In the genomic region with DNA sequence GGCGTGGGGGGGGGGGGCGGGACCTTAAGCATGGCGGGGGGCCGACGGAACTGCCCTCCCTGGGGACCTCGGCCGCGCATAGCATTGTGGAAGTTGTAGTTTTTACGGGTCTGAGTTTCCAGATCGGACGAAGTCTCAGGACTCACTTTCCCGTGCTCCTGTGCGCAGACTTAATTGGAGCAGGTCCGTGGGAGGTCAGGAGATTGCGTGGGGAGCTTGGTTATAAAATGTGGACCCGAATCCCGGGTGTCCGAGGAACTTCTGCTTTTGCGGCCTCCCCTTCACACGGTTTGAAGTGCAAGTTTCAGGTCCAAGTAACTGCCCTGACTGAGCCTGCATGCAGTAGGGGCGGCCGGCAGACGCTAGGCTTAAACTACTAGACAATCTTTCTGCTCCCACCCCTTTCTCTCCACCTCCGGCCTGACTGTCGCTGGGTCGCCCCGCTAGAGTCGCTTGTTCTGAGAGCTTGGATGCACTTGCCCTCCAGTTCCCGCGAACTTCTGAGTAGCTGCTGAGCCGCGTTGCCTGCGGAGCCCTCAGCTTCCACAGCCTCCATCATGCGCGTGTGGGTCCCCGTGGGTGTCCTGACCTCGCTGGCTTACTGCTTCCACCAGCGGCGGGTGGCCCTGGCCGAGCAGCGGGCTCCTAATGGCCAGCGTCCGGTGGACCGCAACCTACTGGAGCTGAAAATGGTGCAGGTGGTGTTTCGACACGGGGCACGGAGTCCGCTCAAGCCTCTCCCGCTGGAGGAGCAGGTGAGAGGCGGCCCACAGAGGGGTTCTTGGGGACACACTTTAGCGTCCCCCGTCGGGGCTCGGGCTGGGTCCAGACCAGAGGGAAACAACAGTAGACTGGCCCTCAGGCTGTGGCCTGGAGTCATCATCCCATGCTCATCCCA, we compare ENCODE assay signal across 8 mouse cellular contexts. TPM values are rescaled to one million over a fixed set of nuclear protein-coding genes. Genes with fewer than 3 reads are reported as not detected.
DNase-seq lines count a peak whose midpoint lies in the region; ATAC-seq lines count a peak whose summit lies in the region.

A gene (plus strand): TSS at position 167 of the 898 bp plus-strand sequence.

- H3K9ac ChIP-seq in heart, embryonic 14.5 days (ENCODE audit: low read length): peak within 1 kb of the TSS; percentile 82
- peak within 1 kb of the TSS; percentile 85 for H3K9ac ChIP-seq in liver, embryonic 13.5 days
- peak within 1 kb of the TSS; percentile 87 for H3K9ac ChIP-seq in stomach, embryonic 16.5 days (ENCODE audit: low read length)

- H3K36me3 ChIP-seq in heart, embryonic 14.5 days (ENCODE audit: control insufficient read depth, insufficient read depth, low read length): no peaks in the 10 kb centered on the region
- H3K36me3 ChIP-seq in liver, embryonic 13.5 days: no peaks in the 10 kb centered on the region
- H3K36me3 ChIP-seq in stomach, embryonic 16.5 days (ENCODE audit: control insufficient read depth, insufficient read depth, low read length): no peaks in the 10 kb centered on the region

- WGBS in heart, embryonic 14.5 days: under 1% methylated on average over 54 of the region's 54 CpGs
- under 1% methylated on average over 53 of the region's 54 CpGs for WGBS in liver, embryonic 13.5 days (ENCODE audit: insufficient replicate concordance)
- WGBS in stomach, embryonic 16.5 days: under 1% methylated on average over 53 of the region's 54 CpGs

- H3K4me2 ChIP-seq in heart, embryonic 14.5 days (ENCODE audit: low read length): peak within 1 kb of the TSS; percentile 91
- H3K4me2 ChIP-seq in liver, embryonic 13.5 days: peak within 1 kb of the TSS; percentile 88
- H3K4me2 ChIP-seq in stomach, embryonic 16.5 days (ENCODE audit: low read depth, low read length): peak within 1 kb of the TSS; percentile 79

- peak; percentile 93 for ATAC-seq in heart, embryonic 14.5 days (ENCODE audit: insufficient number of reproducible peaks, insufficient read depth, low FRiP score, low read depth)
- ATAC-seq in liver, embryonic 13.5 days (ENCODE audit: low read depth): peak; percentile 93
- ATAC-seq in stomach, embryonic 16.5 days (ENCODE audit: insufficient read depth, low FRiP score): peak; percentile 94

- peaks cover 10% of the 10 kb centered on the region for H3K4me1 ChIP-seq in brown adipose tissue, adult 24 weeks (ENCODE audit: control insufficient read depth, insufficient read depth, insufficient read length, low read length)
- H3K4me1 ChIP-seq in heart, embryonic 14.5 days (ENCODE audit: control insufficient read depth in 2 of 2, insufficient read depth in 2 of 2, low read length in 2 of 2): peaks cover 2 to 26% of the 10 kb centered on the region in 2 experiments
- H3K4me1 ChIP-seq in liver, embryonic 13.5 days (replicated peaks): peaks cover 25% of the 10 kb centered on the region
- peaks cover 11% of the 10 kb centered on the region for H3K4me1 ChIP-seq in stomach, embryonic 16.5 days (ENCODE audit: control insufficient read depth, insufficient read depth, low read length)

- peak within 1 kb of the TSS; percentile 91 for H3K4me3 ChIP-seq in brown adipose tissue, adult 24 weeks (ENCODE audit: insufficient read depth, low read depth, low read length)
- H3K4me3 ChIP-seq in heart, embryonic 14.5 days (ENCODE audit: control insufficient read depth in 1 of 2, insufficient read depth in 1 of 2, low read depth in 1 of 2, low read length in 2 of 2): peak within 1 kb of the TSS; percentile 83 to 86
- peak within 1 kb of the TSS; percentile 85 for H3K4me3 ChIP-seq in liver, embryonic 13.5 days (replicated peaks)
- H3K4me3 ChIP-seq in stomach, embryonic 16.5 days (replicated peaks; ENCODE audit: low read length): peak within 1 kb of the TSS; percentile 90

- H3K9me3 ChIP-seq in heart, embryonic 14.5 days (ENCODE audit: control insufficient read depth, low read length): no peaks in the 10 kb centered on the region
- no peaks in the 10 kb centered on the region for H3K9me3 ChIP-seq in liver, embryonic 13.5 days (replicated peaks)
- no peaks in the 10 kb centered on the region for H3K9me3 ChIP-seq in stomach, embryonic 16.5 days (replicated peaks; ENCODE audit: control insufficient read depth, low read length)

- DNase-seq in CD4-positive, CD25-positive, alpha-beta regulatory T cell, adult 2 months (ENCODE audit: low read depth, low spot score): peak; percentile 92
- peak; percentile 76 for DNase-seq in fibroblast of lung, adult 2 months (ENCODE audit: low read depth)
- peak; percentile 94 for DNase-seq in kidney, postnatal 14 days
- DNase-seq in liver, embryonic 13.5 days: peak; percentile 84
- peak; percentile 91 for DNase-seq in neural tube, embryonic 10.5 days (ENCODE audit: extremely low spot score, low spot score)

- no peaks in the 10 kb centered on the region for H3K27me3 ChIP-seq in heart, embryonic 14.5 days (ENCODE audit: control insufficient read depth, insufficient read depth, low read length)
- no peaks in the 10 kb centered on the region for H3K27me3 ChIP-seq in liver, embryonic 13.5 days
- H3K27me3 ChIP-seq in stomach, embryonic 16.5 days (ENCODE audit: control insufficient read depth, insufficient read depth, low read length): no peaks in the 10 kb centered on the region

- peak within 1 kb of the TSS; percentile 45 for H3K27ac ChIP-seq in brown adipose tissue, adult 24 weeks (replicated peaks; ENCODE audit: low read depth, low read length)
- peak within 1 kb of the TSS; percentile 77 to 91 for H3K27ac ChIP-seq in heart, embryonic 14.5 days (replicated peaks in 1 of 2; ENCODE audit: control insufficient read depth in 1 of 2, insufficient read depth in 1 of 2, low read depth in 2 of 2, low read length in 2 of 2)
- H3K27ac ChIP-seq in liver, embryonic 13.5 days: peak within 1 kb of the TSS; percentile 77
- peak within 1 kb of the TSS; percentile 79 for H3K27ac ChIP-seq in stomach, embryonic 16.5 days (ENCODE audit: low read length)

RNA-seq across cellular contexts. Expression of the gene that starts here (rescaled TPM):
- polyA plus RNA-seq in brown adipose tissue, adult 24 weeks (2012; ENCODE audit: insufficient read depth, insufficient read length, missing spikeins): 19.7 and 28.7 TPM in 2 replicates
- polyA plus RNA-seq in heart, embryonic 14.5 days (2014; fragmentation: Nextera tagmentation; extraction: Ambion mirVana): 53.1 and 61.3 TPM in 2 replicates
- polyA plus RNA-seq in liver, embryonic 13.5 days (2015; fragmentation: Nextera tagmentation; extraction: Ambion mirVana): 19.1 and 22.1 TPM in 2 replicates
- polyA plus RNA-seq in stomach, embryonic 16.5 days (2015; fragmentation: Nextera tagmentation; extraction: Ambion mirVana): 52.8 and 54.5 TPM in 2 replicates

Comparison
In these comparisons a context has a peak if more than half of its experiments do, and no peak if none do; other contexts are left out.
1. Peak in every context shown above with its lines: DNase-seq, ATAC-seq, H3K4me3 ChIP-seq and H3K27ac ChIP-seq.